Mouse (Mus musculus) erythroblast, embryonic 14.5 days (primary cell): ENCODE measurements around the gene Hdgfl3.

Experiments
- GATA1 ChIP-seq: IDR thresholded peaks from 2 replicates; pipeline ENCODE4 v1.6.1; 2012; ENCODE audit warnings: low read length, inconsistent platforms, mixed read lengths
- TAL1 ChIP-seq: IDR thresholded peaks from 3 replicates; pipeline ENCODE4 v1.6.1; 2012; ENCODE audit warnings: low read length, inconsistent platforms, mixed read lengths

GRCm38 (mm10) chr7:81840661-81841181 is 93.6 kb downstream of the Hdgfl3 start:
- TF ChIP-seq GATA1, result no peak
- TF ChIP-seq TAL1, result no peak
